Mouse (Mus musculus) adrenal gland, adult (tissue): ENCODE results near the gene 2410015M20Rik.
"Not testable (repeated sequence)": the region's sequence is repeated elsewhere in the genome, so short reads cannot be mapped to it uniquely, and the experiment has no call there.

Source experiments
- DNase-seq, 2 experiments: peaks; one replicate each; pipeline ENCODE4 v3.0.0; 2022 to 2023; ENCODE audit warnings: low spot score in 1 of 2; ENCODE audit not compliant: inconsistent age in 2 of 2

Gene 2410015M20Rik

DNA sequence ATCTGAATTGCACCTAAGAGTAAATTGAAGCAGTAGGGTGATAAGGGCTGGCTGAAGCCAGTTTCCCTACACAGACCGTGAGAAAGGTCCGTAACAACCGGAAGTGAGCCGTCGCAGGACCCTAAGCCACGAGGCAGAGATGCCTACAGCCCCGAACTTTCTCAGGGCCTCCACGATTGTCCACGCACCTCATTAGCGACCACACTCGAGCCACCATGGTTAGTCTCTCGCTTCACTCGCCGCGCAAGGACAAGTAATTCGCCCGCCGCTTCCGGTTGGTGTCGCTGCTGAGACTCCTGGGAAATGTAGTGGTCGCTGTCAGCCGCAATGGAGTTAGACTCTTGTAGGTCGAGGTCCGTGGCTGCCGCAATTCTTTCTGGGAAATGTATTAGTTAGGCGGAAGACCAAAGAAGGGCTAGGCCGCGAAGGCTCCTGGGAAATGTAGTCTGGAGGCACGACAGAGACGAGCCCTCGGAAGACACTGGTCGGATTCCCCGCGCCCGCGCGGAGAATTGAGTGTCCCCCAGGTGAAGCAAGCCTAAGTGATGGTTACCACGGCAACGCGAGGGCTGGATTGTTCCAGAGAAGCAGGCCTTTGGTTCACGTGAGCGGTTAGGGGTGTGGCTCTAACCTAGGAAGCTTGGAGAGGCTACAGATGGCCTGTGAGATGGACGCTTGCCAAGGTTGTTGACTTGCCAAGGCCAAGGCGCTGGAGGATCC lies at the start of gene 2410015M20Rik:
Gene 2410015M20Rik (minus strand): TSS at position 320 of the 720 bp plus-strand sequence.
- DNase-seq, result peak; percentile 97 to 99

DNA sequence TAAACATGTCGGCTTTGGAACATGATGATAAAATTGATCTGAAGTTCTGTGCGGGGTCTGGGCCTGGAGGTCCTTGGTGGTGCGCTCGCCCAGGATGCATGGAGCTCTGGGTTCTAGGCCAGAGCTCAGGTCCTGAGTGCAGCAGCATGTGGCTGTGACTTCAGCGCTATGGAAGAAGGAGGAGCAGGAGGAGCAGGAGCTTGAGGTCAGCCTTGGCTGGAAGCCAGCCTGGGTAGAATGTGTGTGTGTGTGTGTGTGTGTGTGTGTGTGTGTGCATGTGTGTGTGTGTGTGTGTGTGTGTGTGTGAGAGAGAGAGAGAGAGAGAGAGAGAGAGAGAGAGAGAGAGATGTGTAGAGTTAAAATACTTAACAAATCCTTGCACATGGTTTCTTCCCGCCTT lies 46.6 kb upstream of the 2410015M20Rik start:
- DNase-seq, result no peak

DNA sequence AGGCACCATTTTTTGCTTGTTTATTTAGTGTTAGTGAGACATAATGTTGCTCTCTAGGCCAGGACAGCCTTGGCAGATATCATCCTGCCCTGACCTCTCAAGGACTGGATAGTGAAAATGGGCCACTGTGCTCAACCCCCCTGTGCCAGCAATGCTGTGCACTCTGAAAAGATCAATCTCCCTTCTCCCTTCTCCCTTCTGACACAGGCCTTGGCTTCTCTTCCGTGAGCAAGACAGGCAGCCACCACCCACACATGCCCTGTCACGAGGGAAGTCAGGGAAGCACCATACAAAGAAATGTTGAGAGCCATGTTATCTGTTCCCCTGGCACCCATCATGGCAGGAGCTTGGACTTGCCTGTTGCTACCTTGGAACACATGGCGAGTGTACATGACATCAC lies 45.7 kb upstream of the 2410015M20Rik start:
- peak; percentile 68 to 83 for DNase-seq

DNA sequence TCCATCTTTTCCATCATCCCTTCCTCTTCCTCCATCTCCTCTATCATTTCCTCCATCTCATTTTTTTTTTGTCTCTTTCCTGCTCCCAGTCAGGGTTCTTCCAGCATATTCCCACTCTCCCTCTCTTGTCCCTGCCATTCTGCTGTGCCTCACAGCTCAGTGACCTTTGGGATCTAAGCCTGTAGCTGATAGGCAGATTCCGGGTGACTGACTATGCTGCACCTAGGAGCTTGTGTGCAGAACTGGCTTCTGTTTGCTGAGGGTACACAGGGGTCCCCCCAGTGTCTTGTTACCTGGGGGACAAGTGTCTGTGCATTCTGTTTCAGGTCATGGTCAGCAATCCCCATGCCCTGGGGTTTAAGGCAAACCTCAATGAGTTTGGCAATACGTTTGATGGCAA lies 45.2 kb upstream of the 2410015M20Rik start:
- peak; percentile 31 to 64 for DNase-seq

DNA sequence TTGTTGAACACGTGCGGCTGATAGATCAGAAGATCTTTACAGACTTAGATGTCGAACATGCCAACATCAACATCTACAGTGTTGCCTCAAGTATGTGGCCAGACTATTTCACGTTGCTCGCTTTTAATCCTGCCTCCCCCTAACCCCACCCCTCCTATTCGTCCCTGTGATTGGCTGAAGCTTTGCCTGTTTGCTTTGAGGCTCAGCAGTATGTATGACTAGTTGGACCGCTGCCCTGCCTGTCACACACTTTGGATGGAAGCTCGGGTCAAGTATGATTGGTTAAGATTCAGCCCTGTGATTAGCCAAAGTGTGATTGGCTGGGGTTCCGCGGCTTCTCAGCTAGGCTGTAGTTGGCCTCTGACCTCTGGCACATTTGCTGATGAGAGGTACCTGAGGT lies 42.2 kb upstream of the 2410015M20Rik start:
- DNase-seq, result no peak

DNA sequence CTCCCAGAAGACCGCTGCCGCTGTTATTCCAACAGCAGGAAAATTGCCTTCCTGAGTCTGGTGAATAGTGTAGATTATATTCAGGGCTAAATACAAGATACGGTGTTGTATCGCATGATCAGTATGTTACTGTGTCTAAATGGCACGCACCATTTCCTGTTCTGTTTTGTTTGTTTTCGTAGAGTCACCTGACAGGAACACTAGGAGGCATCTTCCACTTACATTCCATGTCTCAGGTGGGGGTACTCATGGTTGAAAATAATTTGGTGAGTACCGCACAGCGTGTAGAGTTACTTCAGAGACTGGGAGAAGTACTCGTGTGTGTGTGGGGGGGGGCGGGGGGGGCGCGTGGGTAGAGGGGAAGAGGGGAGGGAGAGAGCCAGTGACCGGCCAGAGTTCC lies 38.0 kb upstream of the 2410015M20Rik start:
- DNase-seq, result no peak

DNA sequence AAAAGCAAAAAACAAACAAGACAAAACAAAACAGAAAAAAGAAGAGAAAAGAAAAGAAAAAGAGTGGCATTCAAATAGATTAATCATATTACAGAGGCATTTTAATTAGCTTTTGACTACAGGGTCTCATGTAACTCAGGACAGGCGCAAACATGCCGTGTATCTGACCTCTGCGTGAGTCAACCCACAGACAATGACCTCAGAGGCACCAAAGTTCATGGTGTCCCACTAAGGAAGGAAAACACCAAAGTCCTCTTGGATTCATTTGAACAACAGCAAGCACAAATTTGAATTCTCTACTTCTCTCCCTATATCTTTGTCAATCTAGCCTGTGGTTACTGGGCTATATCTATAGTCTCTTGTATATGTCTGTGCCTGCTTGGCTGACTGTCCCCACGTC lies 33.7 kb upstream of the 2410015M20Rik start:
- DNase-seq, result peak in 1 of 2 experiments; percentile 31

DNA sequence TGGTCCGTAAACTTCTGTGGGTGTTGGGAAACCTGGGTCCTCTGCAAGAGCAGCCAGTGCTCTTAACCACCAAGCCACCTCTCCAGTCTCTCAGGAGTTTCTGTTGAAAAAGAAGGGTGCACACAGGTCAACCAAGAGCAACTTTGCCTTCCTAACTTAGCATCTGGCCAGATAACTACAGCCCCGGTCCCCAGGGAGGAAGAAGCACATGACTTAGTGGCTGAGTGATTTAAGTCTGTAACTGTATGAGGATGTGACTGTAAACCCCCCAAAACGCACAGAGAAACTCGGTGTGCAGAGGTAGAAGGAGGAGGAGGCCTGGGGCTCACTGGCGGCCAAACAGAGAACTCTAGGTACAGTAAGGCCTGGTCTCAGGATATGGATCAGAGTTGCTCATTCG lies 24.5 kb upstream of the 2410015M20Rik start:
- peak in 1 of 2 experiments; percentile 31 for DNase-seq

DNA sequence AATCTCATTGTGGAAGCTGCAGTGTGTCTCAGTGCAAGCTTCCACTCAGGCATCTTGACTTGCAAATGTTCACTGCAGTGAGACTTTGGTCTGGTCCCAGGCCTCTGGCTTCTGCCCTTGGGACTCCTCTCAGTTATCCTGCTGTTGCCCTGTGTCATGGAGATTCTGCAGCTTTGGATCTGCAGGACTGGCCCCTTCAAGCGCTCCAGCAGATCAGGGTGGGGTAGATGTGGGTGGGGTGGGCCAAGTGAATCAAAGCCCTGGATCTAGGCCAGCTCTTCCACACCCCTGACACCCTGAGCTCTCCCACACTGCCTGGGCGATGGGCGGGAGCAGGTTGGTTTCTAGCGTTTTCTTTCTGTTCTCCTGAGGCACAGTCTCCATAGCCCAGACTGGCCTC lies 22.2 kb upstream of the 2410015M20Rik start:
- no peak for DNase-seq

DNA sequence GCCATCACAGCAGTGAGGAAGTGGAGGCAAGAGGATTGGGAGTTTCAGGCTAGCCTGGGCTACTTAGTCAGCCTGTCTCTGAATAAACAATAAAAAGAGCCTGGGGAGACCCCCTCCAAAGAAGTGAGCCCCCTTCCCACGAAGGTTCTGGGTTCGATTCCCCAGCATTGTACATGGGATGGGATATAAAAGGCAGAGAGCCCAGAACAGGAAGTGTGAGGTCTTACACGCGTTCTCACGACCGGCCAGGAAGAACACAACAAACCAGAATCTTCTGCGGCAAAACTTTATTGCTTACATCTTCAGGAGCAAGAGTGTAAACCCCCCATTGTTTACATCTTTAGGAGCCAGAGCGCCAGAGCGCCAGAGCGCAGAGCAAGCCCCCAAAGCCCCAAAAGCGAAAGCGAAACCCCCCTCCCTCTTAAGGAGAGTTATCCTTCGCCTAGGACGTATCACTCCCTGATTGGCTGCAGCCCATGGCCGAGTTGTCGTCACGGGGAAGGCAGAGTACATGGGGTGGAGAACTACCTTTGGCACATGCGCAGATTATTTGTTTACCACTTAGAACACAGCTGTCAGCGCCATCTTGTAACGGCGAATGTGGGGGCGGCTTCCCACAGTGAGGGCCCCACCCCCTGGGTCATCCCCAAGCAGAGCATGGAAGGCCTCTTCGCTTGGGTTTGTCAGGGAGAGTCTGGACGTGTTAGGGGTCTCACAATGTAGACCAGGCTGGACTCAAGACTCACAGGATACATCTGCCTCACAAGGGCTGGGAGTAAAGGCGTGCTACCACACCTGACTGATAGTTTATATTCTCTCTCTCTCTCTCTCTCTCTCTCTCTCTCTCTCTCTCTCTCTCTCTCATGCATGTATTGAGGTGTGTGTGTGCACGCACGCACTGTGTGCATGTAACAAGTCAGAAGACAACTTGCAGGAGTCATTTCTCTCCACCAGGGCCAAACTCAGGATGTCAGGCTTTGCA lies 20.5 kb upstream of the 2410015M20Rik start:
- DNase-seq, result not testable (repeated sequence)

DNA sequence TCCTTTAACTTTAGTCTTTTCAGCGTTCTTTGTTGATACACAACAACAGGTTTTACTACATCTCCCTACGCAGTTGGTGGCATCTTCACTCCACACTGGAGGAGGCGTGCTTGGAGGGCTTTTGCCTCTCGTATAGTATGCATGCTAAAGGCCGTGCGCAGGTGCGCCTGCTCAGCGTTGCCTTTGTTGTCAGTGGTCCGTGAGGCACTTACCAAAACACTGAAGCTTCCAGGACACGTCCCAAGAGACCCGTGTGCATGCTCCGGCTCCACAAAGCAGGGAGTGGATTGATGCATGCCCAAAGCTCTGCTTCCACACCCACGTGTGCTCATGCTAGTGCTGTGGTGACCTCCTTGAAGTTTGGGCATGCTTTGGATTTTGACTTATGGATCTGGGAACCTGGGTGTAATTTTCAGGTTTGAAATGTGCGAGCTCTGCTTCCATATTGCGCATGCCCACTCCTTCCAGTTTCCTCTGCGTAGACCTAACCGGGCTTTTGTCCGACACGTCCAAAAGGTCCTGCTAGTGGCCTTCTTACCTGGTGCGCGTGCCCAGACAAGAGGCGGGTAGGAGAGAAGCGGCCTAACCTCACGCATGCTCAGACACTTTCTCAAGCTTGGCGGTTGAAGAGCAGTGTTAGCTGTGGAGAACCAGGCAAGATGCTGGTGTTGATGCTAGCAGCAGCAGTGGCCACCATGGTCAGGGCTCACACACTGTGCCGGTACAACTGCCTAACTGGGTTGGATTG lies 18.1 kb upstream of the 2410015M20Rik start, which contains the start of gene Catsperd:
Gene Catsperd (plus strand): TSS at position 614 of the 748 bp plus-strand sequence.
- peak; percentile 63 to 84 for DNase-seq

DNA sequence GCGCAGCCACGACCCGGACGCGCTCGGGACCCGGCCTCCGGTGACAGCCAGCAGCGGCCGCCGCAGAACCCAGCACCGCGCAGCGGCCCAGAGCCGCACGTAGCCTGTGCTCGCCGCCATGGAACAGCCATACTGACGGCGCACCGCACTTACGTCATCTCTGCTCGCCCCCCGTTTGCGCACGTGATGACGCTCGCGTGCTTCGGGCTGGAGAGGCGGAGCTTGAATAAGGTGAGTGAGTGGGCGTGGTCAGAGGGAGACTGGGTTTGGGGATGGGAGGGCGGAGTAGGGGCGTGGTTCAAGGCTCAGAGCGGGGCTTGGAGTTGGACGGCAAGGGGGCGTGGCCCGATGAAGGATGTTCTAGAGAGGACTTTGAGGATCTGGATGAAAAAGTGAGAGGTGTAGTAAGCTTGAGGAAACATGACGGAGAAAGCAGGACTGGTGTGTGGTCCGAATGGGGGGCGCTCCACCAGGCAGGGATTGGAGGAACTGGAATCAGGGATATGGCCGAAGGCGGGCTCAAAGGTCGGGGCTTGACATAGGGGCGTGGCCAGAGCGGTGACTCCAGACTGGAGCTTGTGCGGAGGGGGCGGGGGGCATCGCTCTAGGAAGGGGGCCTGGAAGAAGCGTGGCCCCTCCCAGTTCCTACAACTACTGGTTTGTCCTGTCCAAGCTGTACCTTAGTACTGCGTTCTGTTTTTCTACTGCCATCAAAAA lies 17.3 kb upstream of the 2410015M20Rik start, which contains the start of gene Lonp1:
Gene Lonp1 (minus strand): TSS at position 134 of the 717 bp plus-strand sequence.
- peak; percentile 98 to 99 for DNase-seq

DNA sequence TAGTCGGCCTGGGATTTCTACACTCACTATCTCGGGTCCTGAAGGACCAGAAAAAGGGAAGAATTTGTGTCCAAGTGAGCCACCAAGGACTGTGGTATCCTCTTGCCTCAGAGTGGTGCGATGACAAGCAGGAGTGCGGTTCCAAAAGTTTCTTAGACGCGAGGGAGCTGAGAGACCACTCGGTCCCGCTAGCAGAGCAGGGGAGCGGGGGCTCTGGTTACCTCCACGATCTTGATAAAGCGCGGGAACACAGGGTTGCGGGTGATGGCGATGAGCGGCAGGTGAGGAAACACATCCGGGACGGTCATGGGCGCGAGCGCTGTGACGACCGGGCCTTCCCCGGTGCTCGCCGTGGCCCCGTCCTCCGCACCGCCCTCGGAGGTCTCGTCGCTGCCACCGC lies 16.7 kb upstream of the 2410015M20Rik start:
- no peak for DNase-seq

DNA sequence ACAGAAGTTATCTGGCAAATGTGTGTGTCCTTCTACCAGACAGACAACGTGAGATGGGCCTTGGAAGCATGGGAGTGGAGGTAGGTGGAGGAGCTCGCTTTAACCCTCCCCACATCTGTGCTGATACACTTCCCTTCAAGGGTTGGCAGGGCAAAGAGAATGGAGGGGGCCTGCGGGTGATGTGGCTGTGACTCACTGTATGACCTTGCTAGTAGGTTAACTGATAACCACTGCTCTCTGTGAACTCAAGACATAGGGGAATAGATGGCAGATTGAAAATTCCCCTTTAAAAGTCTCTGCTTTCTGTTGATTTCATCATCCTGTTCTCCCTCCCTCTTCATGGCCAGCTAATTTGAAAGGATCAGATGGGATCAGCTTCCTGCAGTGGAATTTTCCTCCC lies 15.9 kb upstream of the 2410015M20Rik start:
- DNase-seq, result peak; percentile 87 to 94

DNA sequence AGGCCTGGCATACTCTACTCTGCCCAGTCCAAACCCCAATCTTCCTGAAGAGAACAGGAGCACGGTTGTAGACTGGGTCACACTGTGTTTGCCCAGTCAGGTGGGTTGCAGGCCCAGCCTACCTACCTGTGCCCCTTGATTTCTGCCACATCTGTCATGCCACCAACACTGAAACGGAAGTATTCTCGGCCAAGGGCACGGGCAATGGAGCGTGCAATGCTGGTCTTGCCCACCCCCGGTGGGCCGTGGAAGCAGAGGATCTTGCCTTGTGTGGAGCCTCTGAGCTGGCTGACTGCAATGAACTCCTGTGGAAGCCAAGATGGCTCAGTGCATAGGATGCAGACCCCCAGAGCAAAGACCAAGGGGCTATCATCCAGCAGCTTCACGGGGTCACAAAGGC lies 8.1 kb upstream of the 2410015M20Rik start:
- peak in 1 of 2 experiments; percentile 30 for DNase-seq

DNA sequence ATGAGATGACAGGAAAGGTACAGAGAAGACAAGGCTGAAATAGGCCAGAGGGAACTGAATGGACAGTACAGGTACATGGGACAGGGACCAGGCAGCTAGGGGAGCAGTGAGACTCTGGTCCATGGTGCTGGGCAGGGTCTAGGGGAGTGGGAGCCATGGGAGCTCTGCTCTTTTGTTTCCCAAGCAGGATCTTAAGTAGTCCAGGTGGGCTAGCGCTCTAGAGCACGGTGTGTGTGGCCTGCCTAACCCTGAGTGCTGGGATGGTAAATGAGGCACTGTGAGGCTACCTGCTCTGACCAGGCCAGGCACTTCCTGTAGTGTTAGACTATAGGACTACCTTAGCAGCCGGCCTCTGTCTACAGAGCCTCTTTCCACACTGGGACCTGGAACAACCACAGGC lies 7.2 kb upstream of the 2410015M20Rik start:
- no peak for DNase-seq

DNA sequence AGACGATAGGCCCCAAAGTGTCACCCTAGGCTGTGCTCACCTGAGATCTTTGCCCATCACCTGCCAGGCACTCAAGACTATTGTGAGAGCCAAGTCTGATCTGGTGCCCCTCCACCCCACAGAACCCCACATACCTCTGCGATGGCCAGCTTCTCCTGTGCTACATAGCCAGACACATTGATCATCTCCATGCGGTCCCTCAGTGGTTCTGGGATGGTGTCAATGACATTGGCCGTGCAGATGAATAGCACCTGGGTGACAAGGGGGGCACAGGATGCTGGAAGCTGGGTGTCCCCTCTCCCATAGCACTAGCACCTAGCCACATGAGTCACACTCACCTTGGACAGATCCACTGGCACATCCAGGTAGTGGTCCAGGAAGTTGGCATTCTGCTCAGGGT lies 6.2 kb upstream of the 2410015M20Rik start:
- no peak for DNase-seq

DNA sequence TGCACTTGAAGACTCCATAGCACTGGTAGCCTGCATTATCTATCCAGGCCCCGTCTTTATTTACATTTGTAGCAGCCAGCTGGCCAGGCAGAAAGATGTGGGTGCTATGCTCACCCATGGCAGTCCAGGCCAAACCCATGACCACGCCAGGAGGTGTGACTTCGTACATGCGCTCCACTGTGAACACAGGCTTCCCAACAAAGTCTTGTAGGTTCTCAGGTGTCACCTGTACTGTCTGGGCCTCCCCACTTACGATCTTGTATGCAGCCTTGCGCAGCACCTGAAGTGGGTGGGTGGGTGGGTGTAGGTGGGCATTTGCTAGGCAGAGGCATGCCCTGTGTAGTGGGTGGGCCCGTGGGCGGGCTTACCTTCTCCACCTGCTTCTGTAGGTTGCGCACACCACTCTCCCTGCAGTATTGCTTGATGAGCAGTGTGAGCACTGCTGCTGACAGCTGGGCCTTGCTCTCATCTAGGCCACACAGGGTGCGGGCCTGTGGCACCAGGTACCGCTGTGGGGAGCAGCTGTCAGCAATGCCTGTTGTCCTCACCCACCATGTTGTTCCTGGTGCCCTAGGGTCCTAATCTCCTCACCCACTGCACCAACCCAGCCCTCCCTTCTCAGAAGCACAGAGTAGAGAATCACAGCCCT lies 5.7 kb upstream of the 2410015M20Rik start:
- no peak for DNase-seq

DNA sequence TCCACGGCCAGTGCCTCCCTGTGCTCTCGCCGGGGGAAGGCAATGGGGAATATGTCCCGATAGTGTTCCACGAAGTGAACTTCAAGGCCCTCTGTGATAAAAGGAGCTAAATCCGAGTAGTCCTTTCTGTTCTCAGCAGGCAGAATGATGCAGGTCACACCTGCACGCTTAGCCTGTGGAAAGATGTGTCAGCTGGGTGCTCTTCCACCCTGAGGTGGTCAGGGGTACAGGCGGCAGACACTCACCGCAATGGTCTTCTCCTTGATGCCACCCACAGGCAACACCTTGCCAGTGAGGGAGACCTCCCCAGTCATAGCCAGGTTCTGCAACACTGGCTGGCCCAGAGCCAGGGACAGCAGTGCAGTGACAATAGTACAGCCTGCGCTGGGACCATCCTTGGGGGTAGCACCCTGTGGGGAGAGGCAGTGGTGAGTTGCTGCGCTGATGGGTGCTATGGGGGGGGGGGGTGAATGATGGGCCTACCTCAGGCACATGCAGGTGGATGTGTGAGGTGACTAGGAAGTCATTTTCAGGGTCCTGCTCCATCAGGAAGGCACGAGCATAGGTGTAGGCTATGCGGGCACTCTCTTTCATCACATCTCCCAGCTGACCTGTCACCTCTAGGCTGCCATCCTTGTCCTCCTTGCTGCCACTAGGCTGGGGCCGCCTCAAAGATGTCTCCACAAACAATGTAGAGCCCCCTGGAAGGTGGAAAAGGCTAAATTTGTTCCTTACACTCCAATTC lies 5.0 kb upstream of the 2410015M20Rik start:
- peak; percentile 62 to 79 for DNase-seq
